Mouse (Mus musculus) cortical plate, adult 2 months (tissue): ENCODE data around the gene Spink8.

Source experiments
- CTCF ChIP-seq: fragments of 200-500 bp; IDR thresholded peaks from 2 replicates; pipeline ENCODE4 v1.5.1; 2011; ENCODE audit warnings: mild to moderate bottlenecking, control low read depth, low read length; ENCODE audit not compliant: insufficient read depth; ENCODE audit errors: extremely low read depth
- POLR2A ChIP-seq: fragments of 200-500 bp; IDR thresholded peaks from 2 replicates; pipeline ENCODE4 v1.6.1; 2011; ENCODE audit warnings: mild to moderate bottlenecking, low read length, control low read depth; ENCODE audit not compliant: insufficient read depth; ENCODE audit errors: extremely low read depth

DNA sequence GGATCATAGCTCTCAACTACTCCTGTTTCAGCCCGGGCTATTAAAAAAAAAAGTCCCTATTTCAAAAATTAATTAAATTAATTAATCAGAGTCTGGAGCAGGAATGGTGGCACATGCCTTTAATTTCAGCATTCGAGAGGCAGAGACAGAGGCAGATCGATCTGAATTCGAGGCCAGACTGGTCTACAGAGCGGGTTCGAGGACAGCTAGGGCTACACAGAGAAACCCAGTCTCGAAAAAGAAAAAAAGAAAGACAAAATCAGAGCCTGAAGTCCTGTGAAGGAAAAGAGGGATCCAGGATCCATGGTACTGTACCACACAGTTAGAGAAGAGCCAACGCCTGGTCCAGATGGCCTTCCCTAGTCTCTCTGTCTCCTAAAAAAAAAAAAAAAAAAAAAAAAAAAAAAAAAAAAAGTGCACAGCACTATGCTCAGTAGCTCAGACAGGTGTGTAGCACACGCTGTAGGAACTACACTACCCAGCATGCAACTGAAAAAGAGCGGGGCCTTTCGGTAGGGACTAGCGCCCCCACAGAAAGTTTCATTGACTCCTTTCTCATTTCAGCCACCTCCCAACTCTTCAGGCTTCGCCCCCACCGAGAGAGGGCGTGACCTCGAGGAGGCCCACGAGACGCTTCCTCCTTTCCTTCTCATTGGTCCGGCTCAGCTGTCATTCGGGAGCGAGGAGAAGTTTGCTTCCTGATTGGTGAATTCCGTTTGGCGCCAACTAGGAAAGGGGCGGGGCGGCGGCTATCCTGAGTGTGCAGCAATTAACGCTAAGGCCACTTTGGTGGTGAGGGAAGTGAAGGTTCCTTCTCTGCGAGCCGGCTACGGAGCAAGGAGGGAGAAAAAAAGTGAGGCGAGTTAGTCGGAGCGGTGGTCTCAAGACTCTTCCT is 63.0 kb downstream of the Spink8 start, which contains the start of gene Cdc25a:
- TF ChIP-seq CTCF (no peak), POLR2A (no peak)
